In genomic region chr3:45431691-45432090, GRCm38 (mm10) we compare ENCODE assay signal across 22 mouse cellular contexts. TPM values are rescaled to one million over a fixed set of nuclear protein-coding genes. Genes with fewer than 3 reads are reported as not detected.
DNase-seq lines count a peak whose midpoint lies in the region; ATAC-seq and TF ChIP-seq lines count a peak whose summit lies in the region.
"Had no signal": no experiment of that assay in that cellular context is flagged by ENCODE, and none has a peak within 500 bp of the region (broad histone marks: within the 10 kb centered on the region; RNA-seq: fewer than 3 reads in every experiment).

No protein-coding gene starts in this region.

- H3K36me3 ChIP-seq in forebrain, embryonic 11.5 days (ENCODE audit: control insufficient read depth, insufficient read depth, low read length): no peaks in the 10 kb centered on the region
- H3K36me3 ChIP-seq in forebrain, embryonic 10.5 days (replicated peaks): no peaks in the 10 kb centered on the region
- no peaks in the 10 kb centered on the region for H3K36me3 ChIP-seq in midbrain, embryonic 14.5 days (ENCODE audit: control insufficient read depth, insufficient read depth, low read length)
- H3K36me3 ChIP-seq in midbrain, embryonic 10.5 days: no peaks in the 10 kb centered on the region
- no peaks in the 10 kb centered on the region for H3K36me3 ChIP-seq in forebrain, embryonic 13.5 days (ENCODE audit: poor library complexity, severe bottlenecking)
- no peaks in the 10 kb centered on the region for H3K36me3 ChIP-seq in hindbrain, postnatal 0 days (ENCODE audit: insufficient read depth, low read length)
- H3K36me3 ChIP-seq: embryonic facial prominence, embryonic 10.5 days; heart, embryonic 12.5 days; kidney, embryonic 15.5 days had no signal

- no peak overlapping the region for H3K9ac ChIP-seq in forebrain, embryonic 11.5 days (ENCODE audit: low read length)
- H3K9ac ChIP-seq in midbrain, embryonic 14.5 days (replicated peaks; ENCODE audit: low read length): no peak overlapping the region
- no peak overlapping the region for H3K9ac ChIP-seq in forebrain, embryonic 13.5 days
- no peak overlapping the region for H3K9ac ChIP-seq in hindbrain, postnatal 0 days (replicated peaks; ENCODE audit: low read length)
- H3K9ac ChIP-seq: heart, embryonic 12.5 days; kidney, embryonic 15.5 days had no signal

- H3K4me3 ChIP-seq in forebrain, embryonic 11.5 days (ENCODE audit: low read depth, low read length): no peak overlapping the region
- no peak overlapping the region for H3K4me3 ChIP-seq in forebrain, embryonic 10.5 days
- no peak overlapping the region for H3K4me3 ChIP-seq in midbrain, embryonic 14.5 days (replicated peaks; ENCODE audit: low read depth, low read length)
- no peak overlapping the region for H3K4me3 ChIP-seq in midbrain, embryonic 10.5 days
- H3K4me3 ChIP-seq in forebrain, embryonic 13.5 days: no peak overlapping the region
- no peak overlapping the region for H3K4me3 ChIP-seq in hindbrain, postnatal 0 days (ENCODE audit: low read length)
- H3K4me3 ChIP-seq: embryonic facial prominence, embryonic 10.5 days; heart, embryonic 12.5 days; kidney, embryonic 15.5 days had no signal

- 71% methylated on average over 1 of the region's 1 CpGs for WGBS in forebrain, embryonic 11.5 days
- WGBS in forebrain, embryonic 10.5 days: 72% methylated on average over 1 of the region's 1 CpGs
- 60% methylated on average over 1 of the region's 1 CpGs for WGBS in midbrain, embryonic 14.5 days
- 84% methylated on average over 1 of the region's 1 CpGs for WGBS in midbrain, embryonic 10.5 days
- 30% methylated on average over 1 of the region's 1 CpGs for WGBS in forebrain, embryonic 13.5 days
- WGBS in hindbrain, postnatal 0 days: 37% methylated on average over 1 of the region's 1 CpGs

- no peak overlapping the region for H3K27ac ChIP-seq in forebrain, embryonic 11.5 days (ENCODE audit: low read depth, low read length)
- H3K27ac ChIP-seq in forebrain, embryonic 10.5 days: no peak overlapping the region
- no peak overlapping the region for H3K27ac ChIP-seq in midbrain, embryonic 14.5 days (replicated peaks; ENCODE audit: low read depth, low read length)
- no peak overlapping the region for H3K27ac ChIP-seq in midbrain, embryonic 10.5 days (replicated peaks)
- no peak overlapping the region for H3K27ac ChIP-seq in forebrain, embryonic 13.5 days
- no peak overlapping the region for H3K27ac ChIP-seq in hindbrain, postnatal 0 days
- H3K27ac ChIP-seq: embryonic facial prominence, embryonic 10.5 days; kidney, embryonic 15.5 days had no signal

- peak; percentile 46; the same call in 1 of the 2 replicates for ATAC-seq in forebrain, embryonic 11.5 days (replicated peaks; ENCODE audit: low FRiP score)
- ATAC-seq in midbrain, embryonic 14.5 days (ENCODE audit: low FRiP score, low TSS enrichment): no peak
- ATAC-seq in forebrain, embryonic 13.5 days: peak; percentile 94
- ATAC-seq in hindbrain, postnatal 0 days: no peak
- no peak for ATAC-seq in megakaryocyte progenitor cell, adult 5-6 weeks (replicated peaks; ENCODE audit: poor library complexity)
- ATAC-seq: intestine, postnatal 0 days; midbrain, embryonic 16.5 days had no signal

- no peaks in the 10 kb centered on the region for H3K27me3 ChIP-seq in forebrain, embryonic 11.5 days (ENCODE audit: control insufficient read depth, insufficient read depth, low read length)
- no peaks in the 10 kb centered on the region for H3K27me3 ChIP-seq in forebrain, embryonic 10.5 days (ENCODE audit: poor library complexity, severe bottlenecking)
- H3K27me3 ChIP-seq in midbrain, embryonic 14.5 days (ENCODE audit: control insufficient read depth, insufficient read depth, low read length): no peaks in the 10 kb centered on the region
- H3K27me3 ChIP-seq in midbrain, embryonic 10.5 days (ENCODE audit: low read depth, poor library complexity, severe bottlenecking): no peaks in the 10 kb centered on the region
- no peaks in the 10 kb centered on the region for H3K27me3 ChIP-seq in forebrain, embryonic 13.5 days
- no peaks in the 10 kb centered on the region for H3K27me3 ChIP-seq in hindbrain, postnatal 0 days (ENCODE audit: insufficient read depth, low read length)
- H3K27me3 ChIP-seq: heart, embryonic 12.5 days; kidney, embryonic 15.5 days had no signal

- DNase-seq in forebrain, embryonic 11.5 days (ENCODE audit: low spot score): no peak
- DNase-seq in forebrain, embryonic 10.5 days (ENCODE audit: extremely low spot score, low spot score): no peak
- DNase-seq in midbrain, embryonic 14.5 days: peak; percentile 21
- no peak for DNase-seq in midbrain, embryonic 10.5 days (ENCODE audit: low spot score)
- peak; percentile 39 for DNase-seq in hindbrain, postnatal 0 days (ENCODE audit: low spot score)
- no peak for DNase-seq in heart, postnatal 25 days (ENCODE audit: low spot score)
- DNase-seq: adrenal gland, postnatal 36 days; cerebellum, adult 18-20 months; gastrocnemius, postnatal 25 days; heart, adult 18-20 months; heart, postnatal 10 days; lung, postnatal 10 days had no signal

- intact Hi-C loops in heart, postnatal 25 days (cut with DNase I): no loop called here

- TF ChIP-seq CTCF in hindbrain, postnatal 0 days (IDR thresholded peaks at IDR 0.05; ENCODE audit: low read depth): no peak

- H3K4me1 ChIP-seq in forebrain, embryonic 11.5 days (replicated peaks; ENCODE audit: control insufficient read depth, insufficient read depth, low read length): no peaks in the 10 kb centered on the region
- H3K4me1 ChIP-seq in forebrain, embryonic 10.5 days: no peaks in the 10 kb centered on the region
- H3K4me1 ChIP-seq in midbrain, embryonic 14.5 days (ENCODE audit: control insufficient read depth, insufficient read depth, low read length): no peaks in the 10 kb centered on the region
- H3K4me1 ChIP-seq in midbrain, embryonic 10.5 days: no peaks in the 10 kb centered on the region
- peaks cover 10% of the 10 kb centered on the region for H3K4me1 ChIP-seq in forebrain, embryonic 13.5 days
- no peaks in the 10 kb centered on the region for H3K4me1 ChIP-seq in hindbrain, postnatal 0 days (ENCODE audit: insufficient read depth, low read length)
- H3K4me1 ChIP-seq: embryonic facial prominence, embryonic 10.5 days; heart, embryonic 12.5 days; kidney, embryonic 15.5 days had no signal

- no peak overlapping the region for H3K4me2 ChIP-seq in forebrain, embryonic 11.5 days (ENCODE audit: low read depth, low read length, severe bottlenecking)
- no peak overlapping the region for H3K4me2 ChIP-seq in midbrain, embryonic 14.5 days (ENCODE audit: low read length)
- no peak overlapping the region for H3K4me2 ChIP-seq in forebrain, embryonic 13.5 days
- no peak overlapping the region for H3K4me2 ChIP-seq in hindbrain, postnatal 0 days (ENCODE audit: low read depth, low read length)
- H3K4me2 ChIP-seq: heart, embryonic 12.5 days; kidney, embryonic 15.5 days had no signal

- H3K9me3 ChIP-seq in forebrain, embryonic 11.5 days (ENCODE audit: control insufficient read depth, low read length): no peaks in the 10 kb centered on the region
- no peaks in the 10 kb centered on the region for H3K9me3 ChIP-seq in forebrain, embryonic 10.5 days
- H3K9me3 ChIP-seq in midbrain, embryonic 14.5 days (ENCODE audit: control insufficient read depth, low read length): no peaks in the 10 kb centered on the region
- H3K9me3 ChIP-seq in midbrain, embryonic 10.5 days (replicated peaks): no peaks in the 10 kb centered on the region
- no peaks in the 10 kb centered on the region for H3K9me3 ChIP-seq in forebrain, embryonic 13.5 days (replicated peaks)
- H3K9me3 ChIP-seq in hindbrain, postnatal 0 days (ENCODE audit: low read length): no peaks in the 10 kb centered on the region
- H3K9me3 ChIP-seq: embryonic facial prominence, embryonic 10.5 days; heart, embryonic 12.5 days; kidney, embryonic 15.5 days had no signal

RNA-seq across cellular contexts. Expression of gene Pcdh10, which starts 53.5 kb away (rescaled TPM):
- 6.8 and 9.2 TPM in 2 replicates for polyA plus RNA-seq in forebrain, embryonic 11.5 days (2014; fragmentation: Nextera tagmentation; extraction: Ambion mirVana)
- polyA plus RNA-seq in forebrain, embryonic 10.5 days (2016; fragmentation: Nextera tagmentation; extraction: Ambion mirVana): 2.1 and 2.2 TPM in 2 replicates
- polyA plus RNA-seq in midbrain, embryonic 14.5 days (2014; fragmentation: Nextera tagmentation; extraction: Ambion mirVana): 30.9 and 35.4 TPM in 2 replicates
- polyA plus RNA-seq in midbrain, embryonic 10.5 days (2016; fragmentation: Nextera tagmentation; extraction: Ambion mirVana): 0.75 and 1.8 TPM in 2 replicates
- polyA plus RNA-seq in forebrain, embryonic 13.5 days (2015; fragmentation: Nextera tagmentation; extraction: Ambion mirVana): 9.6 and 9.7 TPM in 2 replicates
- total RNA-seq in hindbrain, postnatal 0 days (2014; rRNA removed): 134 and 136 TPM in 2 replicates
- 19.6 and 21.4 TPM in 2 replicates for polyA plus RNA-seq in hindbrain, postnatal 0 days (2015; fragmentation: Nextera tagmentation; extraction: Ambion mirVana)
- under 1 TPM in 1 of 2 experiments, not detected in 1; 0.06 TPM for total RNA-seq in heart, postnatal 25 days (2021)
- total RNA-seq in megakaryocyte progenitor cell, adult 5-6 weeks (2015): not detected in 2 replicates
- total RNA-seq in megakaryocyte progenitor cell, adult 5-6 weeks (2017): not detected in 2 replicates
- total RNA-seq: liver, adult 2 months; neutrophil, adult 5-6 weeks had no signal
- polyA plus RNA-seq: liver, adult 2 months; liver, embryonic 16.5 days had no signal

Comparison
In these comparisons a context has a peak if more than half of its experiments do, and no peak if none do; other contexts are left out.
1. DNase-seq: peak in midbrain, embryonic 14.5 days (single experiment) and hindbrain, postnatal 0 days (single experiment); none in forebrain, embryonic 11.5 days (single experiment), forebrain, embryonic 10.5 days (single experiment), midbrain, embryonic 10.5 days (single experiment) and heart, postnatal 25 days (single experiment).
2. ATAC-seq: peak in forebrain, embryonic 11.5 days (single experiment) and forebrain, embryonic 13.5 days (single experiment); none in midbrain, embryonic 14.5 days (single experiment), hindbrain, postnatal 0 days (single experiment) and megakaryocyte progenitor cell, adult 5-6 weeks (single experiment).